Mouse (Mus musculus): ENCODE data around the gene D17H6S53E.

DNA sequence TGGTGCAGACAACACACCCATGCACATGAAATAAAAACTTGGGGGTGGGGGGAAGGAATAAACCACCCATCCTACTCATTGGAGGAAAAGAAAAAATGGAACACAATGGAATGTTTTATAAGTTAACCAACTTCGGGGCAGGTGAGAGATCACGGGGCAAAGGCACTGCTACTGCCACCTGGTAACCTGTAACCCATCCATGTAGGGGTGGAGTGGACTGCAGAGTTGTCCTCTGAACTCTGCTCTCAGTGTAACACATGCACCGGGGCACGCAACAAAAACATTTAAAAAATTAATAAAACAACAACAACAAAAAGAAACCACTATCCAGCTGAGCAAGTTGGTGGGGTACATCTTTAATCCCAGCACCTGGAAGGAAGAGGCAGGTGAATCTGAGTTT is 25.9 kb downstream of the D17H6S53E start:
- no peak for TF ChIP-seq GATA1 (IDR thresholded peaks at IDR 0.05; ENCODE audit: borderline replicate concordance, low read length)
- no peak for TF ChIP-seq FLI1 (IDR thresholded peaks at IDR 0.05; ENCODE audit: low read length)
